Mouse (Mus musculus) bone marrow, adult 2 months (tissue): ENCODE measurements around the gene Tm2d3.

ENCODE experiments used
- CTCF ChIP-seq: fragments of 200-500 bp; IDR thresholded peaks from 2 replicates; pipeline ENCODE4 v1.5.1; 2011; ENCODE audit warnings: low read length, control low read depth; ENCODE audit not compliant: control insufficient read depth, insufficient read depth
- POLR2A ChIP-seq: fragments of 200-500 bp; IDR thresholded peaks from 2 replicates; pipeline ENCODE4 v1.6.1; 2011; ENCODE audit warnings: low read depth, mild to moderate bottlenecking, control low read depth, low read length, borderline replicate concordance; ENCODE audit not compliant: control insufficient read depth

GRCm38 (mm10) chr7:65704818-65705242, 13.9 kb downstream of the Tm2d3 start:
- TF ChIP-seq CTCF (peak; percentile 96), POLR2A (no peak)
